Comparison of ENCODE assay signal across 8 mouse cellular contexts in genomic region chr4:82933698-82934210, GRCm38 (mm10). TPM values are rescaled to one million over a fixed set of nuclear protein-coding genes. Genes with fewer than 3 reads are reported as not detected.
DNase-seq lines count a peak whose midpoint lies in the region; ATAC-seq and TF ChIP-seq lines count a peak whose summit lies in the region.

No protein-coding gene starts in this region.

- H3K4me3 ChIP-seq in forebrain, postnatal 0 days (ENCODE audit: low read depth, low read length): no peak overlapping the region
- peak overlapping the region; percentile 50 for H3K4me3 ChIP-seq in layer of hippocampus, adult 2 months
- peak overlapping the region; percentile 44 for H3K4me3 ChIP-seq in lung, adult 2 months (replicated peaks; ENCODE audit: extremely low read depth, low read depth, low read length)
- peak overlapping the region; percentile 31 for H3K4me3 ChIP-seq in neural tube, embryonic 15.5 days (replicated peaks)

- peak; percentile 99 for TF ChIP-seq CTCF in forebrain, postnatal 0 days (IDR thresholded peaks at IDR 0.05; ENCODE audit: low read depth)
- TF ChIP-seq CTCF in layer of hippocampus, adult 2 months (conservative IDR thresholded peaks at IDR 0.05): peak; percentile 97
- peak; percentile 77 for TF ChIP-seq CTCF in lung, adult 2 months (IDR thresholded peaks at IDR 0.05; ENCODE audit: insufficient read depth, low read length)

- H3K36me3 ChIP-seq in forebrain, postnatal 0 days (ENCODE audit: insufficient read depth): no peaks in the 10 kb centered on the region
- no peaks in the 10 kb centered on the region for H3K36me3 ChIP-seq in neural tube, embryonic 15.5 days

- H3K9me3 ChIP-seq in forebrain, postnatal 0 days (ENCODE audit: low read length): no peaks in the 10 kb centered on the region
- H3K9me3 ChIP-seq in neural tube, embryonic 15.5 days (replicated peaks): no peaks in the 10 kb centered on the region

- H3K4me2 ChIP-seq in forebrain, postnatal 0 days (ENCODE audit: low read depth): peak overlapping the region; percentile 24
- H3K4me2 ChIP-seq in neural tube, embryonic 15.5 days: peak overlapping the region; percentile 52

- H3K4me1 ChIP-seq in forebrain, postnatal 0 days (ENCODE audit: insufficient read depth): 0 out of 2 replicates have a peak, but pooled peaks cover 3% of the 10 kb centered on the region
- no peaks in the 10 kb centered on the region for H3K4me1 ChIP-seq in lung, adult 2 months (ENCODE audit: control insufficient read depth, insufficient read depth, low read length)
- peaks cover 7% of the 10 kb centered on the region for H3K4me1 ChIP-seq in neural tube, embryonic 15.5 days

- no peak for TF ChIP-seq POLR2A in lung, adult 2 months (IDR thresholded peaks at IDR 0.05; ENCODE audit: borderline replicate concordance, extremely low read depth, low read depth, low read length)

- 5% methylated on average over 14 of the region's 14 CpGs for WGBS in forebrain, postnatal 0 days
- 8% methylated on average over 14 of the region's 14 CpGs for WGBS in lung, adult 2 months
- 5% methylated on average over 14 of the region's 14 CpGs for WGBS in neural tube, embryonic 15.5 days

- peak; percentile 83 for ATAC-seq in forebrain, postnatal 0 days
- ATAC-seq in hematopoietic stem cell, adult 5-6 weeks (replicated peaks in 1 of 2; ENCODE audit: insufficient read depth in 1 of 2, low FRiP score in 2 of 2, low TSS enrichment in 1 of 2, low read depth in 1 of 2, poor library complexity in 2 of 2, severe bottlenecking in 2 of 2): peak; percentile 93 to 96
- ATAC-seq in neural tube, embryonic 15.5 days (ENCODE audit: low FRiP score): peak; percentile 83

- peak; percentile 86 for DNase-seq in NIH3T3 (ENCODE audit: low read depth)
- DNase-seq in cerebellum, adult 11 months: peak; percentile 76
- DNase-seq in forebrain, postnatal 0 days: peak; percentile 92
- DNase-seq in layer of hippocampus, adult 2 months (ENCODE audit: low spot score in 2 of 2): peak; percentile 76 to 85
- DNase-seq in lung, adult 2 months: peak; percentile 73
- peak; percentile 78 for DNase-seq in urinary bladder, postnatal 14 days (ENCODE audit: low spot score)

- peak overlapping the region; percentile 2; the same call in 1 of the 2 replicates for H3K27ac ChIP-seq in forebrain, postnatal 0 days (ENCODE audit: low read depth, low read length)
- H3K27ac ChIP-seq in layer of hippocampus, adult 2 months: peak overlapping the region; percentile 72
- H3K27ac ChIP-seq in neural tube, embryonic 15.5 days (replicated peaks): peak overlapping the region; percentile 51; the same call in 1 of the 2 replicates

- 0 out of 2 replicates have a peak overlapping the region, but pooled peaks have one; percentile 1 for H3K9ac ChIP-seq in forebrain, postnatal 0 days
- 0 out of 2 replicates have a peak overlapping the region, but pooled peaks have one; percentile 28 for H3K9ac ChIP-seq in neural tube, embryonic 15.5 days (replicated peaks)

- no peaks in the 10 kb centered on the region for H3K27me3 ChIP-seq in forebrain, postnatal 0 days (ENCODE audit: insufficient read depth, low read length)
- H3K27me3 ChIP-seq in neural tube, embryonic 15.5 days (replicated peaks): no peaks in the 10 kb centered on the region

RNA-seq across cellular contexts. Expression of gene Cer1, which starts 48.8 kb away (rescaled TPM):
- 0.15 and 0.19 TPM in 2 replicates for total RNA-seq in forebrain, postnatal 0 days (2014; rRNA removed)
- polyA plus RNA-seq in forebrain, postnatal 0 days (2015; fragmentation: Nextera tagmentation; extraction: Ambion mirVana): 0.08 TPM in 1 of 2 replicates, not detected in the other
- total RNA-seq in hematopoietic stem cell, adult 5-6 weeks (2017): not detected in 2 replicates
- not detected for total RNA-seq in layer of hippocampus, adult 2 months (2021)
- not detected in 2 replicates for polyA plus RNA-seq in lung, adult 2 months (2012; rRNA removed)
- 0.09 TPM in 1 of 2 replicates, not detected in the other for polyA plus RNA-seq in neural tube, embryonic 15.5 days (2015; fragmentation: Nextera tagmentation; extraction: Ambion mirVana)

Comparison
In these comparisons a context has a peak if more than half of its experiments do, and no peak if none do; other contexts are left out.
1. H3K27ac ChIP-seq: peak in every context shown above with its lines; median percentile 72 in layer of hippocampus, adult 2 months; 51 in neural tube, embryonic 15.5 days; 2 in forebrain, postnatal 0 days.